Mouse (Mus musculus): Measurements from ENCODE around the gene Mdc1.

Mdc1 gene

GRCm38 (mm10) chr17:35869346-35870067, 28.2 kb downstream of the Mdc1 start:
- in situ Hi-C loops (cut with MboI; ENCODE audit: low pct_unique_long_range_greater_than_20kb in 1 of 2, low sequenced_read_pairs in 2 of 2, unreplicated experiment in 1 of 2): loop anchor here (5.0 kb wide), 1 partner anchor 42 kb away; no protein-coding TSS in a partner anchor

GRCm38 (mm10) chr17:35870151-35870883, 29.0 kb downstream of the Mdc1 start:
- in situ Hi-C loops (cut with MboI; ENCODE audit: low pct_unique_long_range_greater_than_20kb in 1 of 2, low sequenced_read_pairs in 2 of 2, unreplicated experiment in 1 of 2): loop anchor here in 1 of 2 experiments (5.0 kb wide), 1 partner anchor 43 kb away; no protein-coding TSS in a partner anchor

GRCm38 (mm10) chr17:35870884-35871696, 29.8 kb downstream of the Mdc1 start:
- in situ Hi-C loops (cut with MboI; ENCODE audit: low pct_unique_long_range_greater_than_20kb in 1 of 2, low sequenced_read_pairs in 2 of 2, unreplicated experiment in 1 of 2): loop anchor here in 1 of 2 experiments (5.0 kb wide), 1 partner anchor 44 kb away; no protein-coding TSS in a partner anchor

DNA sequence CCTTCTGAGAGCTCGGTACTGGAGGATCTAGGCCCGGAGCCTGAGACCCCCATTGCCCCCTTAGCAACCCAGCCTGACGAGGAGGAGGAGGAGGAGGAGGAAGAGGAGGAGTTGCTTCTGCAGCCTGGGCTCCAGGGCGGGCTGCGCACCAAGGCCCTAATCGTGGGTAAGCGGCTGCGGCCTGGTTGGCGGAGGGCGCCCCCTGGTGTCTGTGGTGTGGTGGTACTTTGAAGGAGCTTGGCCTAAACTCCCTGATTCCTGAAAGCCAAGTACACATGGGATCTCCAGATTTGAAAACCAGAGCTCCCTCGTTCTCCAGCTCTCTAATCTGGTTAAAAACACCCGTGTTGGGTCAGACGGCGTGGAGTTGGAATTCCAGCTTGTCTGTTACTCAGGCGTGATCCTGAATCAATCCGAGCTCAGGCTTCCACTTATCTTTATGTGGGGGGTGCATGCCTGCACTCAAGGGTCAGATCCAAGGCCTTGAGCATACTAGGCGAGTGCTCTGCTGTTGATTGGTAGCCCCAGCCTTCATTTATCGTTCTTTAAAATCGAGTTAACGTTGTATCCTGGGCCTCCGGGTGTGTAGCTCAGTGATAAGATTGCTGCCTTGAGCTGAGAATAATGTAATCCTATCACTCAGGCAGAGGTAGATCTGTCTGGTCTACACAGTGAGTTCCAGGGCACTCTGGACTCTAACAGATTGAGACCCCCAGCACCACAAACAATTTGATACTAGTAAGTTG, 32.6 kb downstream of the Mdc1 start:
- in situ Hi-C loops (cut with MboI; ENCODE audit: low pct_unique_long_range_greater_than_20kb in 1 of 2, low sequenced_read_pairs in 2 of 2, unreplicated experiment in 1 of 2): loop anchor here in 1 of 2 experiments (5.0 kb wide), 1 partner anchor 47 kb away; no protein-coding TSS in a partner anchor

GRCm38 (mm10) chr17:35874721-35875120, 33.4 kb downstream of the Mdc1 start:
- in situ Hi-C loops (cut with MboI; ENCODE audit: low pct_unique_long_range_greater_than_20kb in 1 of 2, low sequenced_read_pairs in 2 of 2, unreplicated experiment in 1 of 2): loop anchor here in 1 of 2 experiments (5.0 kb wide), 1 partner anchor 47 kb away; no protein-coding TSS in a partner anchor

DNA sequence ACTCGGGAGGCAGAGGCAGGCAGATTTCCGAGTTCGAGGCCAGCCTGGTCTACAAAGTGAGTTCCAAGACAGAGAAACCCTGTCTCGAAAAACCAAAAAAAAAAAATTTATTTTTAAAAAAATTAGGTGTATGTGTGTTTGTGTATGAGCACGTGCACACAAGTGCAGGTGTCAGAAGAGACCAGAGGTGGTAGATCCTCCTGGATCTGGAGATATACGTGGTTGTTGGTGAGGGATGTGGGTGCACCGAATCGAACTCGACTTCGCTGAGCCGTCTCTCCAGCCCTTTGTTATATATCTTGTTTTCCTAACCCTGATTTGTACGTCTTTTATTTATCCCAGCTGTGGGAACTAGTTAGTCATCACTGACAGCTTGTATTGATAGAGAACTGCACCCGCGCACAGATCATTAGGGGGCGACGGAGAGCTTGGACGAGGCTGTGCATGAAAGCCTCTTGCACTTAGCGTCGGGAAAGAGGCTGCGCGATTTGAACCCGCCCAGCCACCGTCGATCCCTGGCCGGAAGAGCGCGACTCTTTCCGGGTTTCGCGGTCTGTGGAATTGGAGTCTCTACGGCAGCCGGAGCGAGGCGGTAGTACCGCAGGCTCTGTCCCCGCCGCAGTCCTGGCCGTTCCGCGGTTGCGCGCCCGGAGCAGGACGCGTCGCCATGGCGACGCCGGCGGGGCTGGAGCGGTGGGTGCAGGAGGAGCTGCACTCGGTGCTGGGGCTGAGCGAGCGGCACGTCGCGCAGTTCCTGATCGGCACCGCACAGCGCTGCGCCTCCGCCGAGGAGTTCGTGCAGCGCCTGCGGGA, 38.1 kb downstream of the Mdc1 start, which contains the start of gene Dhx16:
TSS of gene Dhx16 (plus strand) at position 575 of the 813 bp plus-strand sequence.
- in situ Hi-C loops (cut with MboI; ENCODE audit: low pct_unique_long_range_greater_than_20kb in 1 of 2, low sequenced_read_pairs in 2 of 2, unreplicated experiment in 1 of 2): no loop called here

- in situ Hi-C loops (cut with MboI; ENCODE audit: low pct_unique_long_range_greater_than_20kb in 1 of 2, low sequenced_read_pairs in 2 of 2, unreplicated experiment in 1 of 2): no loop called here
These were observed 41.6 kb downstream of the Mdc1 start for GRCm38 (mm10) chr17:35882924-35883323.

DNA sequence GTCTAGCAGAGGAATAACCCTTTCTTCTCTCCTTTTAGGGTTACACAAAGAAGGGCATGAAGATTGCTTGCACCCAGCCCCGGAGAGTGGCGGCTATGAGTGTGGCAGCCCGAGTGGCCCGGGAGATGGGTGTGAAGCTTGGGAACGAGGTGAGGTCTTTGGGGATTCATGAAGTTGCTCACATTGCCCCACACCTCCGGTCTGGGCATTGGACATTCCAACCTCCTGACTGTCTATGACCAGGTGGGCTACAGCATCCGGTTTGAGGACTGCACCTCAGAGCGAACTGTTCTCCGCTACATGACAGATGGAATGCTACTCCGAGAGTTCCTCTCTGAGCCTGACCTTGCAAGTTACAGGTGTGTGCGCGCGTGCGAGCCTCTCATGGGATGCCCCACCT, 42.5 kb downstream of the Mdc1 start:
- in situ Hi-C loops (cut with MboI; ENCODE audit: low pct_unique_long_range_greater_than_20kb in 1 of 2, low sequenced_read_pairs in 2 of 2, unreplicated experiment in 1 of 2): no loop called here

DNA sequence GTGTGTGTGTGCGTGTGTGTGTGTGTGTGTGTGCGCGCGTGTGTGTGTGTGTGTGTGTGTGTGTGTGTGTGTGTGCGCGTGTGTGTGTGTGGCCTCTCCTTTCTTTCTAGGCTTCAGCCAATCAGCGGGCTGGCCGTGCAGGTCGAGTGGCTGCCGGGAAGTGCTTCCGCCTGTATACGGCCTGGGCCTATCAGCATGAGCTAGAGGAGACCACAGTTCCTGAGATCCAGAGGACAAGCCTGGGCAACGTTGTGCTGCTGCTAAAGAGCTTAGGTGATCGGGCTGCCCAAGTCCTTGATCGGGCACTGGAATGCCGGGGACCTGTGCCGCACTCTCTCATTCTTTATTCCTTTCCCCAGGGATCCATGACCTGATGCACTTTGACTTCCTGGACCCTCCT, 46.4 kb downstream of the Mdc1 start:
- in situ Hi-C loops (cut with MboI; ENCODE audit: low pct_unique_long_range_greater_than_20kb in 1 of 2, low sequenced_read_pairs in 2 of 2, unreplicated experiment in 1 of 2): no loop called here

DNA sequence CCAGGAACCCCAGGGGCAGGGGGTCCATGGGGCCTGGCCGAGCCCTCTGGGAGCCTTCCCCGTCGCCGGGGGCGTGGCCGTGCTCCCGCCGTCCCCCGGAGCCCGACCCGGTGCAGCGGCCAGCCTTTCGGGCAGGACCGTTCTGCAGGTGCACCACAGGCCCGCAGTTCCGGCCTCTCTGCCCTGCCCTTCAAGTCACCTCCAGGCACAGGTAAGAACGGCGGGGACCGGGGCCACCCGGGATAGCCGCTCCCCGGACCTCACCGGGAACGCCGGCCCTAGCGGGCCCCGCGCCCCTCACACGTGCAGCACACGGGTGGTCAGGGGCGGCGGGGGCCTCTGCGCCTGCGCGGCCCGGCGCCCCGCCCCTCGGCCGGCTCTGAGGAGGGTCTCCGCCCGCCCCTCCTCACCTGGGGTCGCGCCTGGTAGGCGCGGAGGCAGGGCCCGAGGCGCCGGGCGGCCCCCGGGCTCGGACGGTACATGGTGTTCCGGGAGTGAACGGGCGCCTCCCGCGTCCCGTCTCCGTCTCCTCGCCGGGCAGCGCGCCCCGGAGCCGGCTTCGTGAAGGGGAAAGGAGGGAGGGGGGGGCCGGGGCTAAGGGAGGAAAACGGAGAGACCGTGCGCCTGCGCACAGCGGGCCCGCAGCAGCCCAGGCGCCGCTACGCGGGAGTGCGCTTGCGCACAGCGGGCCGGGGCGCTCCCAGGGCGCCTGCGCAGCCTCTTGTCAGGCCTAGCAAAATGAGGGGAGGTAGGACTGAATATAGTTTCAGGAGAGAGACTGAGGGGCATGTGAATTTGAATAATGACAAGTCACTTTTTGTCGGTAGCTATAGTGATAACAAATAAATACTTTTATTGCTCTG, 55.7 kb downstream of the Mdc1 start, which contains the start of gene 2310061I04Rik:
TSS of gene 2310061I04Rik (minus strand) at position 651 of the 863 bp plus-strand sequence.
- in situ Hi-C loops (cut with MboI; ENCODE audit: low pct_unique_long_range_greater_than_20kb in 1 of 2, low sequenced_read_pairs in 2 of 2, unreplicated experiment in 1 of 2): no loop called here

DNA sequence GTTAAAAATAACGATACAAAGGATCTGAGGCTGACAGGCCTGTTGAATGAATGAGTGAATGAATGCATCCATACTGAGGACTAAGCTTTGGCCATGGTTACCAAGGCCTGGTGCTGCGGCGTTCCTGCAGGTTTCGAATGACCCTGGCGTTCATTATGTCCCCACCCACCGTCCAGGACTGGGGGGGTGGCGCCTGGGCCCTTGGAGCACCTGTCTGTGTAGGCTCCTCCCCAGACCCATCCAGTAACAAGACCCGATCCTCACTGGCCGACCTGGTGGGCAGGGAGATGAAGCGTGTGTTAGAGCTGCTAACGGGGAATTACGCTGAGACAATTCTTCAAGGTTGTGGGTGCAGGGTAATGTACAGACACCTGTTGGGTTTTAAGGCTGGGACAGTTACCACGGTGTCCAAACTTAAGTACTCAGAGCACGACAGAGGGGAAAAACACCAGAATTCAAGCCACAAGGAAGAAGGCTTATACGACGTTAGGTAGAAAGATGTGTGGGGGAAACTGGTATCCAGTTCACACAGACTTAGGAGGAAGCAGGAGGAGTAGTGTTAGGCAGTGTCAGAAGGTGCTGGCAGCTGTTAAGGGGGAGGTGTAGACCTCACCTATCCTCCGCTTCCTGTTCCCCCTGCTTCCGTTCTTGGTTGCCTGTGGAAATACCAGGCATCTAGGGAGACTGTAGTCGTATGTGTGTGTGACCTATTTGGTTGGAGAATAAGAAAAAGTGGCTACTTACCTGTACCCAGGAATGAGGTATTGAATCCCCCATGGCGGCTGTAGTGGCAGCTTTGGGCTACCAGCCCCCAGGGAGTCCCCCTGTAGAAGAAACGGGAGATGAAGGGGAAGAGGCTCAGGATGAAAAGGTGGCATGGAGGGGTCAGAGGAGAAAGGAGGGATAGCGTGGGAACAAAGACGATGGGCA, 56.6 kb downstream of the Mdc1 start:
- in situ Hi-C loops (cut with MboI; ENCODE audit: low pct_unique_long_range_greater_than_20kb in 1 of 2, low sequenced_read_pairs in 2 of 2, unreplicated experiment in 1 of 2): no loop called here

GRCm38 (mm10) chr17:35900636-35901035, 59.3 kb downstream of the Mdc1 start:
- in situ Hi-C loops (cut with MboI; ENCODE audit: low pct_unique_long_range_greater_than_20kb in 1 of 2, low sequenced_read_pairs in 2 of 2, unreplicated experiment in 1 of 2): no loop called here

- in situ Hi-C loops (cut with MboI; ENCODE audit: low pct_unique_long_range_greater_than_20kb in 1 of 2, low sequenced_read_pairs in 2 of 2, unreplicated experiment in 1 of 2): no loop called here
These were observed 62.2 kb downstream of the Mdc1 start for GRCm38 (mm10) chr17:35903343-35903991.

DNA sequence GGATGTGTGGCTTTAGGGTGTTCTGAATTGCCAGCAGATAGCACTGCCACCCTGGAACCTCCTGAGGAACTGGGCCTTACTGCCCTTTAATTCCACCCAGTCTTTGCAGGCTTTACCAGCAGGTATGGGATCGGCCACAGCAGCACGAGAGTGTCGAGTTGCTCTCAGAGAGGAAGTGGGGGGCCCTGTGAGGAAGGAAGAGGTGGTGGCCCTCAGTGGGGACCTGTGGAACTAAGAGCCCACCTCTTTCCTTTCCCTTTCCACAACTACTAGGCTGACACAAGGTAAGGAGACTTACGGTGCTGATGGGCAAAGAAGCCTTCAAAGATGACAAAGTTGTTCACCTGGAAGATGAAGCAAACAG, 62.7 kb downstream of the Mdc1 start:
- in situ Hi-C loops (cut with MboI; ENCODE audit: low pct_unique_long_range_greater_than_20kb in 1 of 2, low sequenced_read_pairs in 2 of 2, unreplicated experiment in 1 of 2): no loop called here

GRCm38 (mm10) chr17:35905587-35905986, 64.3 kb downstream of the Mdc1 start:
- in situ Hi-C loops (cut with MboI; ENCODE audit: low pct_unique_long_range_greater_than_20kb in 1 of 2, low sequenced_read_pairs in 2 of 2, unreplicated experiment in 1 of 2): no loop called here

All from mouse embryonic stem cell (cell line).